Mouse (Mus musculus) olfactory bulb, adult 2 months (tissue): Measurements from ENCODE around the gene Gm47985.

Experiments
- CTCF ChIP-seq: fragments of 200-500 bp; IDR thresholded peaks from 2 replicates; pipeline ENCODE4 v1.5.1; 2012; ENCODE audit warnings: low read depth, mild to moderate bottlenecking, low read length, moderate library complexity; ENCODE audit not compliant: insufficient read depth
- POLR2A ChIP-seq: fragments of 200-500 bp; IDR thresholded peaks from 2 replicates; pipeline ENCODE4 v1.6.1; 2012; ENCODE audit warnings: mild to moderate bottlenecking, low read depth, low read length, moderate library complexity; ENCODE audit not compliant: insufficient read depth

- no peak for TF ChIP-seq CTCF
- TF ChIP-seq POLR2A, result no peak
Observed at GRCm38 (mm10) chr1:151227506-151227905, 45.2 kb downstream of the Gm47985 start.
